Mouse (Mus musculus): ENCODE measurements around the gene Plxna2. TPM values are rescaled to one million over a fixed set of nuclear protein-coding genes. Genes with fewer than 3 reads are reported as not detected.

The Plxna2 gene
- total RNA-seq (2022): 10 to 100 TPM; 60.8 to 73.5 (median 66.5) TPM

GRCm38 (mm10) chr1:194617918-194618317 is at the start of gene Plxna2:
Plxna2 (plus strand) TSS chr1:194618218.
- DNase-seq (ENCODE audit: low spot score in 2 of 2): no peak

- no peak for DNase-seq (ENCODE audit: low spot score in 2 of 2)
Observed at GRCm38 (mm10) chr1:194573870-194574269, 44.1 kb upstream of the Plxna2 start.

GRCm38 (mm10) chr1:194578270-194578669 is 39.7 kb upstream of the Plxna2 start:
- DNase-seq (ENCODE audit: low spot score in 2 of 2): peak; percentile 50 to 54

- no peak for DNase-seq (ENCODE audit: low spot score in 2 of 2)
Observed at GRCm38 (mm10) chr1:194580539-194580938, 37.5 kb upstream of the Plxna2 start.

GRCm38 (mm10) chr1:194586670-194587069 is 31.3 kb upstream of the Plxna2 start:
- DNase-seq (ENCODE audit: low spot score in 2 of 2): peak in 1 of 2 experiments; percentile 9

GRCm38 (mm10) chr1:194587532-194587931 is 30.5 kb upstream of the Plxna2 start:
- peak in 1 of 2 experiments; percentile 11 for DNase-seq (ENCODE audit: low spot score in 2 of 2)

GRCm38 (mm10) chr1:194587956-194588668 is 29.9 kb upstream of the Plxna2 start:
- no peak for DNase-seq (ENCODE audit: low spot score in 2 of 2)

- no peak for DNase-seq (ENCODE audit: low spot score in 2 of 2)
Observed at GRCm38 (mm10) chr1:194588711-194589451, 29.1 kb upstream of the Plxna2 start.

- no peak for DNase-seq (ENCODE audit: low spot score in 2 of 2)
Observed at GRCm38 (mm10) chr1:194593155-194593554, 24.9 kb upstream of the Plxna2 start.

- DNase-seq (ENCODE audit: low spot score in 2 of 2): no peak
Observed at GRCm38 (mm10) chr1:194607406-194608261, 10.4 kb upstream of the Plxna2 start.

- no peak for DNase-seq (ENCODE audit: low spot score in 2 of 2)
Observed at GRCm38 (mm10) chr1:194610516-194610915, 7.5 kb upstream of the Plxna2 start.

GRCm38 (mm10) chr1:194612628-194613027 is 5.4 kb upstream of the Plxna2 start:
- no peak for DNase-seq (ENCODE audit: low spot score in 2 of 2)

GRCm38 (mm10) chr1:194613271-194613834 is 4.7 kb upstream of the Plxna2 start:
- DNase-seq (ENCODE audit: low spot score in 2 of 2): no peak

- peak in 1 of 2 experiments; percentile 44 for DNase-seq (ENCODE audit: low spot score in 2 of 2)
Observed at GRCm38 (mm10) chr1:194613923-194614830, 3.8 kb upstream of the Plxna2 start.

GRCm38 (mm10) chr1:194616136-194616535 is 1.9 kb upstream of the Plxna2 start:
- DNase-seq (ENCODE audit: low spot score in 2 of 2): no peak

GRCm38 (mm10) chr1:194618841-194619311 is 858 bp downstream of the Plxna2 start:
- DNase-seq (ENCODE audit: low spot score in 2 of 2): peak; percentile 72 to 83

- DNase-seq (ENCODE audit: low spot score in 2 of 2): peak; percentile 84 to 90
Observed at GRCm38 (mm10) chr1:194619353-194620244, 1.6 kb downstream of the Plxna2 start.

- peak; percentile 41 to 55 for DNase-seq (ENCODE audit: low spot score in 2 of 2)
Observed at GRCm38 (mm10) chr1:194620245-194620991, 2.4 kb downstream of the Plxna2 start.
